Mouse (Mus musculus) midbrain, postnatal 0 days (tissue): ENCODE data around the gene Plekhm2. TPM values are rescaled to one million over a fixed set of nuclear protein-coding genes. Genes with fewer than 3 reads are reported as not detected.
A peak's percentile ranks its signal among the peaks of the same experiment; 100 is the strongest.

Experiments
- ATAC-seq: fragments of 200-750 bp; cut with Nextera tagmentation; 2 replicates; pipeline ENCODE4 v1.8.0; 2017; ENCODE audit warnings: moderate number of reproducible peaks, mild to moderate bottlenecking, moderate TSS enrichment, moderate library complexity; ENCODE audit not compliant: low FRiP score
- DNase-seq: peaks from one replicate; pipeline ENCODE4 v3.0.0-alpha.2; 2015; ENCODE audit warnings: low spot score
- H3K27ac ChIP-seq: fragments of 300-500 bp; sonication (generic); 2 replicates; pipeline ENCODE4 v1.5.1; 2014; ENCODE audit warnings: low read depth, mild to moderate bottlenecking, low read length, mixed read lengths
- H3K27me3 ChIP-seq: fragments of 300-500 bp; sonication (generic); 2 replicates; pipeline ENCODE4 v1.6.1; 2014; ENCODE audit warnings: low read length, control low read depth, mixed read lengths; ENCODE audit not compliant: insufficient read depth
- H3K36me3 ChIP-seq: fragments of 300-500 bp; sonication (generic); 2 replicates; pipeline ENCODE4 v1.6.1; 2014; ENCODE audit warnings: low read length, control low read depth, mixed read lengths; ENCODE audit not compliant: insufficient read depth
- H3K4me1 ChIP-seq: fragments of 300-500 bp; sonication (generic); 2 replicates; pipeline ENCODE4 v1.6.1; 2014; ENCODE audit warnings: mild to moderate bottlenecking, control low read depth, antibody characterized with exemption, low read length, mixed read lengths; ENCODE audit not compliant: insufficient read depth
- H3K4me2 ChIP-seq: fragments of 300-500 bp; sonication (generic); 2 replicates; pipeline ENCODE4 v1.6.1; 2014; ENCODE audit warnings: low read depth, mild to moderate bottlenecking, low read length, mixed read lengths; ENCODE audit not compliant: poor library complexity, severe bottlenecking
- H3K4me3 ChIP-seq: fragments of 300-500 bp; sonication (generic); 2 replicates; pipeline ENCODE4 v1.5.1; 2014; ENCODE audit warnings: low read depth, mild to moderate bottlenecking, low read length, moderate library complexity
- H3K9ac ChIP-seq: fragments of 300-500 bp; sonication (generic); replicated peaks from 2 replicates; pipeline ENCODE4 v1.6.1; 2014; ENCODE audit warnings: mild to moderate bottlenecking, low read length, moderate library complexity, mixed read lengths; ENCODE audit not compliant: poor library complexity, severe bottlenecking
- H3K9me3 ChIP-seq: fragments of 300-500 bp; sonication (generic); 2 replicates; pipeline ENCODE4 v1.6.1; 2016; ENCODE audit warnings: low read length, control low read depth
- CTCF ChIP-seq: IDR thresholded peaks from 2 replicates; pipeline ENCODE4 v1.5.1; 2016; ENCODE audit warnings: antibody characterized with exemption, mild to moderate bottlenecking
- WGBS: fragments of 180-500 bp; shearing (Covaris S2); extraction: QIAGEN DNeasy Blood & Tissue Kit; methylation state at CpG from one replicate; pipeline ENCODE4 v1.1.7; 2014; 5-methylcytosine and 5-hydroxymethylcytosine counted together
- polyA plus RNA-seq: library from polyadenylated mRNA; unstranded; fragments of >200 nt; fragmentation: Nextera tagmentation; extraction: Ambion mirVana; gene quantifications from 2 replicates; pipeline ENCODE4 v1.2.1, GENCODE M21; 2015
- total RNA-seq: library from RNA; depleted of rRNA; stranded (reverse); fragments of >200 nt; gene quantifications from 2 replicates; pipeline ENCODE4 v1.2.3, GENCODE M21; 2014

Gene Plekhm2
- total and polyA plus RNA-seq, 2 experiments from 2014 or later: 6.9 to 40.0 TPM

DNA sequence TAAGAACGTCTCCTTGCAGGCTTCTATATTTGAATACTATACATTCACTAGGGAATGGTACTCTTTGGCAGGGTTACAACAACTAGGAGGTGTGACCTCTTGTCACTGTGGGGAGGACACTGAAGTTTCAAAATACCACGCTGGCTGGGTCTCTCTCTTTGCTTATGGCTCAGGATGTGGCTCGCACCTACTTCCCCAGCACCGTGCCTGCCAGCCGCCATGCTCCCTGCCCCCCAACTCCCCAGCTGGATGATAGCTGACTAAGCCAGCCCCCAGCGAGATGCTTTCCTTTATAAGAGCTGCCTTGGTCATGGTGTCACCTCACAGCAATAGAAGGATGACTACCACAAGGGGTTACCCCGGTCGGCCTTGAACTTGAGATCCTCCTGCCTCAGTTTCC, 11.7 kb downstream of the Plekhm2 start:
- Histone ChIP-seq H3K27me3 (no peaks in the 10 kb centered on the region), H3K4me1 (no peaks in the 10 kb centered on the region), H3K4me2 (no peak overlapping the region), H3K9ac (no peak overlapping the region), H3K9me3 (no peaks in the 10 kb centered on the region), H3K27ac (no peak overlapping the region), H3K36me3 (peaks cover 15% of the 10 kb centered on the region), H3K4me3 (no peak overlapping the region)
- no peak for TF ChIP-seq CTCF
- DNase-seq (no peak), ATAC-seq (no peak)
- 95% methylated on average over 8 of the region's 8 CpGs for WGBS

DNA sequence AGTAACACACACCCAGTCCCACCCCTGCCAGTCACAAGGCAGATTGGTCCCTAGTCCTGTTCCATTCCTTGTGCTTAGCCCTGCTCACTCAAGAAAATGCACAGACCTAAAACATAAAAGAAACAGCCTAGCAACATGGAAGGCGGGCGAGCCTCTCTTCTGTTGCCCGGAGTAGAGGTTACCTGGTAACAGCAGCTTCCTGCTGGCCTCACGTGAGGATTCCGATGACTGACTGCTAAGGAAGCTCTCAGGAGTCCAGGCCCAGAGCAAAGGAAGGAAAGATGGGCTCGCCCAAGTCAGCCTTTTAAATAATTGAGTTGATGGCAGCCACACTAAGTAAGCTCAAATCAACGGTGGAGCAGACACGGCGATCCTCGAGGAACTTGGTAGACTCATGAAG, 12.8 kb downstream of the Plekhm2 start:
- Histone ChIP-seq H3K9ac (no peak overlapping the region), H3K4me3 (no peak overlapping the region), H3K4me2 (no peak overlapping the region), H3K27me3 (no peaks in the 10 kb centered on the region), H3K9me3 (no peaks in the 10 kb centered on the region), H3K36me3 (peaks cover 13% of the 10 kb centered on the region), H3K27ac (no peak overlapping the region), H3K4me1 (no peaks in the 10 kb centered on the region)
- WGBS: 76% methylated on average over 10 of the region's 10 CpGs
- ATAC-seq (no peak), DNase-seq (no peak)
- no peak for TF ChIP-seq CTCF

GRCm38 (mm10) chr4:141651286-141651685, 13.4 kb downstream of the Plekhm2 start:
- no peaks in the 10 kb centered on the region for H3K9me3 ChIP-seq
- H3K27me3 ChIP-seq: no peaks in the 10 kb centered on the region
- TF ChIP-seq CTCF: no peak
- no peak overlapping the region for H3K9ac ChIP-seq
- H3K4me2 ChIP-seq: no peak overlapping the region
- peaks cover 8% of the 10 kb centered on the region for H3K36me3 ChIP-seq
- no peak for ATAC-seq
- no peaks in the 10 kb centered on the region for H3K4me1 ChIP-seq
- DNase-seq: no peak
- 83% methylated on average over 6 of the region's 6 CpGs for WGBS
- H3K4me3 ChIP-seq: no peak overlapping the region
- H3K27ac ChIP-seq: 0 out of 2 replicates have a peak overlapping the region, but pooled peaks have one; percentile 6

GRCm38 (mm10) chr4:141649244-141649643, 15.5 kb downstream of the Plekhm2 start:
- TF ChIP-seq CTCF: no peak
- H3K27me3 ChIP-seq: no peaks in the 10 kb centered on the region
- 61% methylated on average over 6 of the region's 6 CpGs for WGBS
- no peak overlapping the region for H3K4me3 ChIP-seq
- H3K9ac ChIP-seq: no peak overlapping the region
- peaks cover 8% of the 10 kb centered on the region for H3K36me3 ChIP-seq
- peak overlapping the region; percentile 43; the same call in 1 of the 2 replicates for H3K27ac ChIP-seq
- H3K4me2 ChIP-seq: no peak overlapping the region; the same call in 1 of the 2 replicates
- DNase-seq (peak; percentile 64), ATAC-seq (no peak)
- no peaks in the 10 kb centered on the region for H3K4me1 ChIP-seq
- H3K9me3 ChIP-seq: no peaks in the 10 kb centered on the region

DNA sequence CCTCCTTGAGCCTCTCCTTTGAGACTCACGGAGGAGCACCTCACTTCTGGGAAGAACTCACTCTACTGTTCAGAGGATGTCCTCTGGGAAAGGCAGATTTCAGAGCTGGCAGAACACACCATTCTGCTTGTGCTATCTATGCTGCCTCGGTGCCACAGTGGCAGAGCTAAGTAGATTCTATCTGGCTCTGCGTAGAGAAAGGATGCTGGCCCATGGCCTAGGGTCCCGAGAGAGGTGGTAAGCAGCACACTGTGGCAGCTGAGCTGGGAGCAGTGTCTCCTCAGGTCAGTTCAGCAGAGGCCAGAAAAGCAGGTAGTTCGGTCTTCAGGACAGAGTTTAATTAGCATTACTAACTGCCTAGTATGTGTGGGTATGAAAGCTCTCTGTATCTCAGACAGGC, 16.4 kb downstream of the Plekhm2 start:
- no peak for TF ChIP-seq CTCF
- H3K4me2 ChIP-seq: no peak overlapping the region
- WGBS: 79% methylated on average over 5 of the region's 5 CpGs
- ATAC-seq (no peak), DNase-seq (no peak)
- no peak overlapping the region for H3K27ac ChIP-seq
- no peaks in the 10 kb centered on the region for H3K4me1 ChIP-seq
- H3K27me3 ChIP-seq: no peaks in the 10 kb centered on the region
- H3K9ac ChIP-seq: no peak overlapping the region
- peaks cover 8% of the 10 kb centered on the region for H3K36me3 ChIP-seq
- no peak overlapping the region for H3K4me3 ChIP-seq
- no peaks in the 10 kb centered on the region for H3K9me3 ChIP-seq

DNA sequence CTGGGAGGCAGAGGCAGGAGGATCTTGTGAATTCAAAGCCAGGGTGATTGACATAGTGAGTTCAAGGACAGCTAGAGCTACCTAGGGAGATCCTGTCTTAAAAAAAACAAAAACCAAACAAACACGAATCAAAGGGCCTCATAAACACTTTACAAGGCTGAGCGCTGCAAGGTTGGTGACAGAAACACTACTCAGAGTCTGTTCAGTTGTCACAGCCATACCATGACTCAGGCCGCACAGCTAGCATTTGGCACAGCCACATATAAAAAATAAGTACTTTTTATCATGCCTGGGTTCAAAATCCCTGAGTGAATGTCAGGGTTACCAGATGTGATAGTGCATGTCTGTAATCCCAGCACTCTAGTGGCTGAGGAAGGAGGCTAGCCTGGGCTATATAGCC, 17.5 kb downstream of the Plekhm2 start:
- no peaks in the 10 kb centered on the region for H3K27me3 ChIP-seq
- no peak overlapping the region for H3K27ac ChIP-seq
- 93% methylated on average over 3 of the region's 3 CpGs for WGBS
- no peak overlapping the region for H3K4me3 ChIP-seq
- H3K4me2 ChIP-seq: no peak overlapping the region
- TF ChIP-seq CTCF: no peak
- no peaks in the 10 kb centered on the region for H3K9me3 ChIP-seq
- H3K4me1 ChIP-seq: no peaks in the 10 kb centered on the region
- no peak for ATAC-seq
- peaks cover 8% of the 10 kb centered on the region for H3K36me3 ChIP-seq
- DNase-seq: no peak
- no peak overlapping the region for H3K9ac ChIP-seq
